Mouse (Mus musculus) gastrocnemius, postnatal 4 days (tissue): ENCODE results near the gene Dctn1. TPM values are rescaled to one million over a fixed set of nuclear protein-coding genes. Genes with fewer than 3 reads are reported as not detected.
A peak's percentile ranks its signal among the peaks of the same experiment; 100 is the strongest.

Experiments
- DNase-seq, 2 experiments: peaks; one replicate each; pipeline ENCODE4 v3.0.0; 2021 to 2022; ENCODE audit warnings: low spot score in 2 of 2, mixed read lengths in 2 of 2
- long read RNA-seq, 2 experiments: library from polyadenylated mRNA; stranded (forward); transcript quantifications; one replicate each; pipeline ENCODE4 v2.0.0; 2021
- total RNA-seq, 2 experiments: library from RNA; stranded (reverse); gene quantifications; 2 replicates each; pipeline ENCODE4 v1.2.3; 2021

The Dctn1 gene
- 100 to 1,000 TPM; 140 to 149 TPM for total RNA-seq
- long read RNA-seq, experiment 1, full-length matches to known transcripts = 91 of 251 reads
- long read RNA-seq, experiment 1, partial matches to known transcripts = 62 of 251 reads
- long read RNA-seq, experiment 1, other reads (novel, unspliced or antisense) = 98 of 251 reads
- long read RNA-seq, experiment 2, full-length matches to known transcripts = 152 of 463 reads
- long read RNA-seq, experiment 2, partial matches to known transcripts = 78 of 463 reads
- long read RNA-seq, experiment 2, other reads (novel, unspliced or antisense) = 233 of 463 reads

DNA sequence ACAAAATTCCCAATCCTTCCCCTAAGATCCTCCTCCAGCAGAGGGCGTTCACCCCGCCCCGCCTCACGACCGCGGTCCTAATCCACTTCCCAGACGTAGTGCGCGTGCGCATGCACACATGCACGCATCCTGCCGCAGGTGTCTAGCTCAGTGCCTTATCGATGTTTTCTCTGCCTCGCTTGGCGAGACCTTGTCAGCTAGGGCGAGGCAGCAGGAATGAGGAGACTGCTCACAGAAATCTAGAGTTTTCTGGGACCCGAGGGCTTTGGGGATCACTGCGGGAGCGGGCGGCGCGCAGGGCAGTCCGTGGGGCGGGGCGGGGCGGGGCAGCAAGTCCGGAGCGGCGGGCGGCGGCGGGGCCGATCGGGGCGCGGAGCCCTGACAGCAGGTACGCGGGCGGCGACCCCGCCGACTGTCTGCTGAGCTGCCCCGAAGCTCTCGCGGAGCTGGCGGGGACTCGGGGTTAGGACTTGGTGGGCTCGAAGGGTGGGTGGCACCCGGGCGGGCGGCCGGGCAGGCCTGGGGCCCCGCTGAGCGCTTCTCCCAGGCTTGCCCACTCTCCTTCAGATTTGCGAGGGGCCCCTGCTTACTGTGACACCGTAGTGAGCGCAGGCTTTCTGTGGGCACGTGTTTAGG lies at the start of gene Dctn1:
Gene Dctn1 (plus strand): TSS at position 314 of the 636 bp plus-strand sequence.
- peak; percentile 92 to 97 for DNase-seq

- no peak for DNase-seq
Observed at GRCm38 (mm10) chr6:83116373-83117164, 49.2 kb upstream of the Dctn1 start.

DNA sequence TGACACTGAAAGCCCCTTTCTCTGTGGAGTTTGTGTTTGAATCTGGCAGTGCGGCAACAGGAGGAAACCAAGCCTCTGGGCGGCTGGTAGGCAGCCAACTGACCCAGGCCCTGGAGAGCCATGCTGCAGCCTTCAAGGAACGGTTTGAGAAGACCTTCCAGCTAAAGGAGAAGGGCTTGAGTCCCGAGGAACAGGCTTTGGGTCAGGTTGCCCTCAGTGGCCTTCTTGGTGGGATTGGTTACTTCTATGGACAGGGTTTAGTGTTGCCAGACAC lies 48.6 kb upstream of the Dctn1 start:
- no peak for DNase-seq

DNA sequence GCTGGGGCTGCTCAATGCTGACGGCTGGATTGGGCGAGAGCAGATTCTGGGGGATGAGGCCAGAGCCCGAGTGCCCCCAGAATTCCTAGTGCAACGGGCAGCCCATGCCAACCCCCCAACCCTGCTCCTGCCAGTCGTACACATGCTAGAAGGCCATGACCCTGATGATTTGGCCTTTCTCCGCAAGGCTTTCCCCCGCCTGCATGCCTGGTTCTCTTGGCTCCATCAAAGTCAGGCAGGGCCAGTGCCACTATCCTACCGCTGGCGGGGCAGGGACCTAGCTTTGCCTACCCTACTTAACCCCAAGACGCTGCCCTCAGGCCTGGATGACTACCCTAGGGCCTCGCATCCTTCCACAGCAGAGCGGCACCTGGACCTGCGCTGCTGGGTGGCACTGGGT lies 48.1 kb upstream of the Dctn1 start:
- DNase-seq = no peak

DNA sequence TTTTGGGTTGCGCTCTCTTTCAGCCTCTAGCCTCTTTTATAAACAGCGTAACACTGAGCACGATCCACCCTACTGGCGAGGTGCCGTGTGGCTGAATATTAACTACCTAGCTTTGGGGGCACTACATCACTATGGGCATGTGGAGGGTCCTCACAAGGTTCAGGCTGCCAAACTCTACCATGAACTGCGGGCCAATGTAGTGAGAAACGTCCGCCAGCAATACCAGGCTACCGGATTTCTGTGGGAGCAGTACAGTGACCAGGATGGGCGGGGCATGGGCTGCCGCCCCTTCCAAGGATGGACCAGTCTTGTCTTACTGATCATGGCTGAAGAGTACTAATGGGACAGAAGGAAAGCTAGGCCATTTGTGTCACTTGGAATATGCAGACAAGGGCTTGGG lies 47.4 kb upstream of the Dctn1 start:
- no peak for DNase-seq

DNA sequence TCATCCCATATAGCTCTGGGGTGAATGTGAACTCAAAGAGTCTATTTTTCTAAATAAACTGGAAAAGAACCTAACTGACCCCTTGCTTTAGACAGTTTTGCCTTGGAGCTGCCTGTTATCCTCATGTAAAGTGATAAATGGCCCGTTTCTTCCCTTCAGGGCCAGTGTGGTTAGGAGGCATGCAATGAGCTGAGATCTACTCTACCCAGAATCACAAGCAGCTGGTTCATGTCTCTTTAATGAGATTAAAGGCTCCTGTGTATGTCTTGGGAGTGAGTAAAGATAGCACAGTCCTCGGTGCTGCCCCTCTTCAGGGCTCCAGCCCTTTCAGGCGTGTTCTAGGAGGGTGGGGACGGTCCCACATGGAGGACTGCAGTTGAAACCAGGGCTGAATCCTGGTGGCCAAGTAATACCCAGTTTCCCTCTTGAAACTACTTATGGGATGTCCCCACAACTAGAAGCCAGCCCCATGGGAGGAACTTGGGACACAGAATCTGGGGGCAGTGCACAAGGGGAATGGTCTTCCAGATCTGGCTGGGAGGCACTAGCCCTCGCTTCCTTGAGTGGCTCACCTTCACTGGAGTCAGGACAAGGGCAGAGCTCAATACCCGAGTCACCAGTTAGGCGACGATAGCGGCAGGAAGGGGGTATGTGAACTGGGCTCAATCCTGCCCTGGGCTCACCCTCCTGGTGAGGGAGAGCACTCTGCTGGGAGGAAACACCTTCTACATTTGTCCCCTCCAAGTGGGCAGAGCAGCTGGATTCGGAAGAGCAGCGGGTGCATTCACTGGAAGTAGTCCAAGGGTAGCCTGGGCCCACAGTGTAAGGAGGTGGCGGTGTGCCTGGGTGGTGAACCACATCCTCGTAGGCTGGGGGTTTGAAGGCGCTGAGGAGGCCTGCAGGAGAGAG lies 46.6 kb upstream of the Dctn1 start:
- no peak for DNase-seq

DNA sequence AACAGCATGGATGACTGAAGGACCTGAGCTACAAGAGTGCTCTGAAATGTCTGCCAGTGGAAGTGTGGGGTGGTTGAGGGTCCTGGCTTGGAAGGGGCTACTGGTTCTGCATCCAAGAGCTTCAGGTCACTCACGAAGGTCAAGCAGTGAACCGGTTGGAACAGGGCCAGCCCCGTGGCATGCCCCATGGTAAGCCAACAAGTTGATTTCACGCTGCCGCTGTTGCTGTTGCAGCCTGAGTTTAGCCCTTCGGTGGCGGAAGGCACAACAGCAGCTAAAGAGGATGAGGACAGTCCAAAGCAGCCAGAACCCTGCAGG lies 46.0 kb upstream of the Dctn1 start:
- peak in 1 of 2 experiments; percentile 49 for DNase-seq

DNA sequence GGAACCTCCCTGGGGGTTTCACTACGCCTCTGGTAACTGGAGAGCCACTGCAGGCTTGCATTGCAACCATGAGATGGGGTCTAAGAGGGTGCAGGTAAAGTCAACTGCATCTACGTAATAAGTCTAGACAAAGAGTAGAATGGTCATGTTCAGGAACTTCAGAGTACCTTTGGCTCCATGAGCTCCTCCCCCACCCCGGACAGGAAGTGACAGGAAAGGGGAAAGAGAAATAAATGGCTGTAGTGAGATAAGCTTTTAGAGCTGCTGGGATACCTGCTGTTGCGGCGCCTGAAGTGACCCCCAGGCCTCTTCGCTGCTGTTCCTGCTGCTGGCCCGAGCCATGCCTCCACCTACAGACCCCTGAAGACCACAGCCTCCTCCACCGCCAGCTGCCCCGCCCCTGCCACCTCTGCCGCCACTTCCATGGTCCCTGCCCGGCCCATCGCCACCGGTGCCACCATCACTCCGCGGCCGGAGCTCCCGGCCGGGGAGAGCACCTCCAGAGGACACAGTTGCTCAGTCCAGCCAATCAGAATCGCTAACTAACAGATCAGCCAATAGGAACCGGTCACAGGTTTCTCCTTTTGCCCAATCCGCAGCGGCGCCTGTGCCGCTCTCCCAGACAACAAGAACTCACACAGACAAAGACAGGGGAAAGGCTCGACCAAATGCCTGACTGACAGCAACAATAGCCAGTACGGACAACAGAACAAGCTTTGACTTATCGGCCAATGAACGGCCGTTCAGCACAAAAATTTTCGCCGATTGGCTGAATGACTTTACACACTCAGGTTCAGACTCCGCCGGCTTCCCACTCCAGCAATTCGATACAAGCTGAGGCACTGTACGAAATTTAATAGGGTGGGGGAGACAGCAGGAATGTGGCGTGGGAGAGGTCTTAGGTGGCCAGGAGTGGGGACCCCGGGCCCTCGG lies 44.5 kb upstream of the Dctn1 start, which contains the start of gene Wbp1:
Gene Wbp1 (minus strand): TSS at position 630 of the 933 bp plus-strand sequence.
- peak; percentile 69 to 88 for DNase-seq

- DNase-seq = peak in 1 of 2 experiments; percentile 58
Observed at GRCm38 (mm10) chr6:83121863-83122710, 43.6 kb upstream of the Dctn1 start.

GRCm38 (mm10) chr6:83122961-83123360 lies 42.8 kb upstream of the Dctn1 start:
- DNase-seq = no peak

DNA sequence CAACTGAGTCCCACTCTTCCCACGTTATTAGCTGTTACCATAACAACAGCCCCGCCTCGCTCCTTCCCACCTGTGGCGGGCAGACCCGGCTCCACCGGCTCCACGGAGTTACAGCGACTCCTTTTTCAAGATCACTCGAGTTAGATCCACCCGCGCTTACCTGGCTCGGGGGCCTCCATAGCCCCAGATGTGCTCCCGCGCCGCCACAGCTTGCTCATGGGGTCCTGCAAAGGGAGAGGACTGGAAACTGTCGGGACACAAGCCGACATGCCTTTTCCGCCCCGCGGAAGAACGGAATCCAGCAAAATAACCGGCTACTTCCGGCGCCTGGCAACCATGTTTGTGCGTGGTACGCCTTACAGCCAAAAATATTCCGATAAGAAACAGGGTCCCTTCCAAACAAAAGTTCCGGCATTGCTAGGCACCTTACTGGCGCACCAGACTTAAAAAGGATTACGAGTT lies 40.8 kb upstream of the Dctn1 start:
- DNase-seq = peak; percentile 77 to 91

- DNase-seq = no peak
Observed at GRCm38 (mm10) chr6:83125331-83125730, 40.4 kb upstream of the Dctn1 start, which contains the start of gene Ino80b. Ino80b (minus strand) TSS chr6:83125431.

GRCm38 (mm10) chr6:83127419-83127818 lies 38.3 kb upstream of the Dctn1 start:
- DNase-seq = no peak

- DNase-seq = no peak
Observed at GRCm38 (mm10) chr6:83131469-83132034, 34.2 kb upstream of the Dctn1 start.

GRCm38 (mm10) chr6:83132176-83132919 lies 33.4 kb upstream of the Dctn1 start:
- no peak for DNase-seq

DNA sequence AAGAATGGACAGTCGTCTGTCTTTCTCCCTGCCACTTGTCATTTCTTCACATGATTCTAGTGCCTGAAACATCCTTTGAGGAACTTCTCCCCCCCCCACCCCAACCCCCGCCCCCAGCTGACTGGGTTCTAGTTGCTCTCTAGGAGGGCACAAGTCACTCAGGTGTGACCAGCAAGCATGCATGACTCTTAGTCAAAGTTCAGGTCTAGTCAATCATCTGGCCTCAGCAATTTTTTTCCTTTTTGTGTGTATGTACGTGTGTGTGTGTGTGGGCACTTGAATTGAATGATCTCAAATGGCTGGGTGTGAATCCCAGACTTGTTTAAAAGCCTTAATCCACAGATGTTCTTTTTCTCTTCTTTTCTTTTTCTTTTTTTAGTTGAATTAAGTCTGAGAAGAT lies 31.5 kb upstream of the Dctn1 start:
- no peak for DNase-seq

GRCm38 (mm10) chr6:83134951-83135513 lies 30.7 kb upstream of the Dctn1 start, which contains the start of gene Rtkn:
Rtkn (plus strand) TSS chr6:83135463.
- no peak for DNase-seq
